Mouse (Mus musculus) liver (tissue): ENCODE results near the gene Capns2.

Source experiments
- DNase-seq: peaks from one replicate; pipeline ENCODE4 v3.0.0-alpha.2; 2020; ENCODE audit warnings: mixed read lengths

Capns2 gene

DNA sequence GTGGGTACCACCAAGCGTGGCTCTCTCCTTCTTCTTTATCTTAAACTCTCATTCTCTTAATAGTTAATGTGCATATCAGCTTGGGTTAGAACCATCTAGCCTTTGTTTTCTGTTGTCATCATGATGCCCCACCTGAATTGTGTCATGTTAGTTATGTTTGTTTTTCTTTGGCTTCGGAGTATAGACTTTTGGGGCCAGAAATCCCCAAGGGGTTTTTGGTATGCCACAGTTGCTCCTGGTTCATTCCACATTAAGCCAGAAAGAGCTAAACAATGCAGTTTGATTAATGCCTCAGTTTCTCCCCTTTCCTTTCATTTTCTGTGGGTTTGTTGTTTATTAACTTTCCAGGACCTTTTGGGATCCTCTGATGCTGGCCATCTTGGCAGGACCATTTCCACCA lies 7.2 kb downstream of the Capns2 start:
- no peak for DNase-seq

GRCm38 (mm10) chr8:92911477-92911876 lies 10.3 kb downstream of the Capns2 start:
- DNase-seq = no peak

GRCm38 (mm10) chr8:92913396-92913795 lies 12.2 kb downstream of the Capns2 start:
- no peak for DNase-seq

- no peak for DNase-seq
Measured at GRCm38 (mm10) chr8:92916082-92916481, 14.9 kb downstream of the Capns2 start.

GRCm38 (mm10) chr8:92921768-92922167 lies 20.6 kb downstream of the Capns2 start:
- no peak for DNase-seq

DNA sequence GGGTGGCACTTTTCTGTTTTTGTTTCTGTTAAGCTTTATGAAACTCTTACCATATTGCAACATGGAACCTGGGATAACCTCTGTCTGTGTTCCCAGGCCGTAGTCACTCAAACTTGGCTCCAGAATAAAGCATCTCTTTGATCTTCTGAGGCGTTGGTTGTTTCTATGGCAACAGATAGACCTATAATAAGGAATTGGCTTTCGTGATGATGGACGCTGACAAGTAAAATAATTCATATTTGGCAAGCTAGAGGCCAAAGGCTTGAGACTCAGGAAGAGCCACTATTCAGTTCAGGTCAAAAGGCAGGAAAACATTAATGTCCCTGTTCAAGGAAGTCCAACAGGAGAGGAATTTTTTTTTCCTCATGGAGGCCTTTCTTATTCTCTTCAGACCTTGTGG lies 27.8 kb downstream of the Capns2 start:
- DNase-seq = no peak

GRCm38 (mm10) chr8:92938056-92938455 lies 36.8 kb downstream of the Capns2 start:
- DNase-seq = no peak

- DNase-seq = no peak
Measured at GRCm38 (mm10) chr8:92949071-92949470, 47.9 kb downstream of the Capns2 start.

DNA sequence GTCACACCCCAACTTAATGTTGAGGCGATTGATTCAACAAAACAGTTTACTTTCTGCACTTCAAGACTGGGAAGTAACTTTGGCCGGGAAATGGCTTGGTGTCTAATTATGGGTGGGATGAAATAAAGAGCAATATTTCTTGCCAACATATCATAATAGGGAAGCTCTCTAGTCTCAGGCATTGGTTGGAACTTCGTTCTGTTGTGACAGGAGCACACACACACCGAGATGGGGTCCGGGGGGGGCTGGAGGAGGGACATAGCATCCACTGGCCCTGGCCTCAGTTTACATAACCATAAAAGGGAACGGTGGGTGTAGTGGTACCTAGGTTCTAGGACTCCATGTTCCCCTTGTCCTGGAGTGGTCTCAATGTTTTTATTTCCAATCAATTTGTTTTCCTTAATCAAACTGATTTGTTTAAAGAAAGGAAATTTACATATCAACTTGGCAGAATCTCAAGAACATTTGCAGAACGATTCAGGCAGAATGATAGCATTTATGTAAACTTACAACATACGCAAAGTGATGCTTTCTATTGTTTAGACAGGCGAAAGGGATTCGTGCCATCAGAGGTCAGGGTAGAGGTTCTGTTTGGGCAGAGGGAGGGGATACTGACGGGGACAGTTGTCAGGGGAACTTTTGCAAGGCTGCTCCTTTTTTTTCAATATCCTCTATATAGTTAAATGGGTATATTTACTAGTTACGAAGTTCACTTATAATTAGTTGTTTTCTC lies 49.6 kb downstream of the Capns2 start:
- DNase-seq = no peak
